Comparison of ENCODE assay signal across 7 mouse cellular contexts in genomic region chr2:139989907-139990306, GRCm38 (mm10).
A peak's percentile ranks its signal among the peaks of the same experiment; 100 is the strongest.
DNase-seq lines count a peak whose midpoint lies in the region; ATAC-seq and TF ChIP-seq lines count a peak whose summit lies in the region.
"Not testable (repeated sequence)": the region's sequence is repeated elsewhere in the genome, so short reads cannot be mapped to it uniquely, and the experiment has no call there.

No protein-coding gene starts in this region.

- not testable (repeated sequence) for H3K4me1 ChIP-seq in CH12.LX (ENCODE audit: control insufficient read depth in 1 of 2, insufficient read depth in 2 of 2); lung, postnatal 0 days (ENCODE audit: insufficient read depth, low read depth, low read length)

- peak; percentile 4 to 9 for DNase-seq in B cell, adult 2 months
- not testable (repeated sequence) for DNase-seq in CH12.LX (ENCODE audit: extremely low read depth); left cerebral cortex, adult 2 months (ENCODE audit: extremely low spot score in 1 of 2, low spot score in 2 of 2); lung, postnatal 0 days (ENCODE audit: low spot score)
- peak; percentile 3 for DNase-seq in adrenal gland, postnatal 14 days
- peak; percentile 24 for DNase-seq in induced T-regulatory cell, adult 2 months (ENCODE audit: low read depth)
- peak; percentile 41 for DNase-seq in thymus, postnatal 14 days

- H3K79me2 ChIP-seq in CH12.LX (replicated peaks; ENCODE audit: control insufficient read depth, extremely low read depth, insufficient read depth, poor library complexity, severe bottlenecking), result not testable (repeated sequence)

- TF ChIP-seq RAD21 in CH12.LX (IDR thresholded peaks at IDR 0.05; ENCODE audit: low read depth, low read length), result not testable (repeated sequence)

- dilution Hi-C loops in CH12.LX (cut with MboI; ENCODE audit: extremely low pct_ligation_motif_present, extremely low pct_unique_long_range_greater_than_20kb, low sequenced_read_pairs), result not testable (repeated sequence)

- H3K27ac ChIP-seq in CH12.LX (ENCODE audit: insufficient read depth, low read depth); left cerebral cortex, adult 2 months; lung, postnatal 0 days (ENCODE audit: low read length): not testable (repeated sequence)

- not testable (repeated sequence) for H3K27me3 ChIP-seq in CH12.LX (replicated peaks); lung, postnatal 0 days (replicated peaks; ENCODE audit: insufficient read depth, low read length)

- peaks cover 29 to 54% of the 10 kb centered on the region in 2 experiments for H3K36me3 ChIP-seq in CH12.LX (replicated peaks in 1 of 2; ENCODE audit: control insufficient read depth in 1 of 2, insufficient read depth in 1 of 2, low read length in 1 of 2)
- not testable (repeated sequence) for H3K36me3 ChIP-seq in lung, postnatal 0 days (ENCODE audit: insufficient read depth, low read length)

- not testable (repeated sequence) for H3K4me3 ChIP-seq in CH12.LX (replicated peaks in 1 of 3; ENCODE audit: low read depth in 2 of 3, low read length in 2 of 3, poor library complexity in 1 of 3); left cerebral cortex, adult 2 months; lung, postnatal 0 days (ENCODE audit: low read depth, low read length)

- H3K9ac ChIP-seq in CH12.LX (ENCODE audit: insufficient read depth, low read depth); lung, postnatal 0 days (replicated peaks; ENCODE audit: low read depth): not testable (repeated sequence)

- TF ChIP-seq EP300 in CH12.LX (IDR thresholded peaks at IDR 0.05; ENCODE audit: low read length); lung, postnatal 0 days (IDR thresholded peaks at IDR 0.05): not testable (repeated sequence)

- not testable (repeated sequence) for ATAC-seq in lung, postnatal 0 days

- peak; percentile 16 to 43; a peak in 2 of 4 replicates for TF ChIP-seq CTCF in CH12.LX (conservative IDR thresholded peaks at IDR 0.05 in 1 of 2, IDR thresholded peaks at IDR 0.05 in 1 of 2; ENCODE audit: low read depth in 2 of 2, low read length in 2 of 2)
- TF ChIP-seq CTCF in left cerebral cortex, adult 2 months (IDR thresholded peaks at IDR 0.05), result peak; percentile 19; the same call in 1 of the 2 replicates
- peak; percentile 36 for TF ChIP-seq CTCF in lung, postnatal 0 days (IDR thresholded peaks at IDR 0.05)

- not testable (repeated sequence) for H3K4me2 ChIP-seq in CH12.LX (ENCODE audit: insufficient read depth, low read depth, poor library complexity, severe bottlenecking); lung, postnatal 0 days (replicated peaks; ENCODE audit: low read depth, low read length)

- WGBS in lung, postnatal 0 days, result 96% methylated on average over 1 of the region's 1 CpGs

- not testable (repeated sequence) for H3K9me3 ChIP-seq in CH12.LX (replicated peaks; ENCODE audit: low read length); lung, postnatal 0 days (ENCODE audit: low read length)

- TF ChIP-seq POLR2A in CH12.LX (IDR thresholded peaks at IDR 0.05; ENCODE audit: low read depth, low read length), result not testable (repeated sequence)

- intact Hi-C loops in left cerebral cortex, adult 2 months (cut with DNase I), result not testable (repeated sequence)

- in situ Hi-C loops in CH12.LX (cut with MboI; ENCODE audit: low pct_ligation_motif_present, low pct_unique_long_range_greater_than_20kb, low sequenced_read_pairs), result not testable (repeated sequence)
